Mouse (Mus musculus) intestine, embryonic 16.5 days (tissue): ENCODE measurements around the gene Elmo1. TPM values are rescaled to one million over a fixed set of nuclear protein-coding genes. Genes with fewer than 3 reads are reported as not detected.

Experiments used
- ATAC-seq: fragments of 200-750 bp; cut with Nextera tagmentation; 2 replicates; pipeline ENCODE4 v1.8.0; 2017; ENCODE audit warnings: moderate TSS enrichment, moderate library complexity
- H3K27ac ChIP-seq: fragments of 300-500 bp; sonication (generic); 2 replicates; pipeline ENCODE4 v1.5.1; 2014; ENCODE audit warnings: mild to moderate bottlenecking, low read length
- H3K27me3 ChIP-seq: fragments of 300-500 bp; sonication (generic); replicated peaks from 2 replicates; pipeline ENCODE4 v1.6.1; 2014; ENCODE audit warnings: low read length, control low read depth, mixed read lengths; ENCODE audit not compliant: control insufficient read depth, insufficient read depth
- H3K36me3 ChIP-seq: fragments of 300-500 bp; sonication (generic); 2 replicates; pipeline ENCODE4 v1.6.1; 2014; ENCODE audit warnings: low read length, control low read depth; ENCODE audit not compliant: control insufficient read depth, insufficient read depth
- H3K4me1 ChIP-seq: fragments of 300-500 bp; sonication (generic); 2 replicates; pipeline ENCODE4 v1.6.1; 2014; ENCODE audit warnings: low read length, control low read depth, mixed read lengths; ENCODE audit not compliant: control insufficient read depth, insufficient read depth
- H3K4me2 ChIP-seq: fragments of 300-500 bp; sonication (generic); 2 replicates; pipeline ENCODE4 v1.6.1; 2014; ENCODE audit warnings: low read depth, low read length, control low read depth
- H3K4me3 ChIP-seq: fragments of 300-500 bp; sonication (generic); 2 replicates; pipeline ENCODE4 v1.5.1; 2014; ENCODE audit warnings: mild to moderate bottlenecking, low read length
- H3K9ac ChIP-seq: fragments of 300-500 bp; sonication (generic); 2 replicates; pipeline ENCODE4 v1.6.1; 2014; ENCODE audit warnings: low read depth, low read length
- H3K9me3 ChIP-seq: fragments of 300-500 bp; sonication (generic); 2 replicates; pipeline ENCODE4 v1.6.1; 2016; ENCODE audit warnings: low read length, control low read depth; ENCODE audit not compliant: control insufficient read depth
- WGBS: fragments of 180-500 bp; shearing (Covaris S2); extraction: QIAGEN DNeasy Blood & Tissue Kit; methylation state at CpG from one replicate; pipeline ENCODE4 v1.1.7; 2014; 5-methylcytosine and 5-hydroxymethylcytosine counted together
- polyA plus RNA-seq: library from polyadenylated mRNA; unstranded; fragments of >200 nt; fragmentation: Nextera tagmentation; extraction: Ambion mirVana; gene quantifications from 2 replicates; pipeline ENCODE4 v1.2.1, GENCODE M21; 2015

The Elmo1 gene
- polyA plus RNA-seq, 1 experiment from 2014 or later = 14.4 TPM

DNA sequence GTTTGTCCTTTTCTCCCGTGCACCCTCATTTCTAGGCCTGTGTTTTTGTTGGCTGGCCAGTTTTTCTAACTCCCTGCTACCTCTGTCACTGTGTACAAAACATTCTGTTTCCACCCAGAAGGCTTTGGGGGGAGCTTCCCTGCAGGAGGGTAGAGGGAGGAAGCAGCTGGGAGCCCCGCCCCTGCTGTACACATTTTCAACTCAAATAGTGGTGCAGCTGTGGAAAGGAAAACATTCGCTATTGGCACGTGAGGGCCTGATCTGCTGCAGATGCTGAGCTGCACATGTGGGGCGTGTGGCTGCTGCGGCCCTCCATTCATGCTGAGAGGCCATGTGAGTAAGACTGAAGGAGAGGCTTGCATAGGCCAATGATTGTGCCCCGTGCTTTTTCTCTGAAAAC lies 198.0 kb downstream of the Elmo1 start:
- 43% methylated on average over 7 of the region's 7 CpGs for WGBS
- Histone ChIP-seq H3K36me3 (no peaks in the 10 kb centered on the region), H3K4me3 (no peak overlapping the region), H3K4me1 (no peaks in the 10 kb centered on the region), H3K4me2 (no peak overlapping the region), H3K9me3 (no peaks in the 10 kb centered on the region), H3K27ac (no peak overlapping the region), H3K27me3 (no peaks in the 10 kb centered on the region), H3K9ac (no peak overlapping the region)
- peak; percentile 78 for ATAC-seq

DNA sequence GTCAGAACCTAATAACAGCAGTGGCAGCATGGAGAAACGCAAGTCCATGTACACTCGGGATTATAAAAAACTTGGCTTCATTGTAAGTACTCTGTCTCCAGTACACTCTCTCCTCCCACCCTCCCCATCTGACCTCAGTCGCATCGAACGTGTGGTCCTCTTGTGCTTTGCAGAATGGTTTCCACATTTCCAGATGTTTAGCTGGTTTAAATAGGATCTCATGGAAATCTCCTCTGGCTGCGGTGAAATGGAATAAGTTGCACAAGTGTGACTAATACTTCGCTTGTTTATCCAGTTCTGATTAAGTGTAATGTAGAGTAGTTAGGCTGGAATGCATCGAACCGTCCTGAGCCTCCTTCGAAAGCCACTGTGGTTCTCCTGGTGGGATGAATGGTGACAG lies 200.0 kb downstream of the Elmo1 start:
- H3K4me3 ChIP-seq = no peak overlapping the region
- ATAC-seq = 0 out of 2 replicates have a peak, but pooled peaks have one; percentile 33
- 80% methylated on average over 10 of the region's 10 CpGs for WGBS
- H3K27ac ChIP-seq = no peak overlapping the region
- H3K27me3 ChIP-seq = no peaks in the 10 kb centered on the region
- H3K9me3 ChIP-seq = no peaks in the 10 kb centered on the region
- no peak overlapping the region for H3K9ac ChIP-seq
- no peaks in the 10 kb centered on the region for H3K36me3 ChIP-seq
- H3K4me2 ChIP-seq = no peak overlapping the region
- no peaks in the 10 kb centered on the region for H3K4me1 ChIP-seq

DNA sequence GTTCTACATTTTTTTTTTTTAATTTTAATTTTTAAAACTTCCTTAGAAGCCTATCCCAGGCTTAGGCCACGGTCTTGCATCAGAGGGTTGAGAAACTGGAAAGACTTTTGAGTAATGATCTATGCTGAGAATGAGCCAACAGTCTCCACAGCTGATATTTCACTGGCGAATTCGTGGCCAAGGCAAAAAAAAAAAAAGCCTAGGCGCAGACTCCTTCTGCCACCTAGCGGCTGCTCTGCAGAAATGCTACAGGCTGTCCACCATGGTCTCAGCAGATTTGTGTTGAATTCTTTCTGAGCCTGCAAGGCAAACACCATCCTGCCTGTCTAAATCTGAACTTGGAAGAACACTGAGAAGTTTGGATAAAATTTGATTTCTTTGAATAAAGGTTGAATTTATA lies 202.0 kb downstream of the Elmo1 start:
- H3K9me3 ChIP-seq = no peaks in the 10 kb centered on the region
- ATAC-seq = peak; percentile 33; the same call in 1 of the 2 replicates
- H3K4me1 ChIP-seq = no peaks in the 10 kb centered on the region
- no peaks in the 10 kb centered on the region for H3K27me3 ChIP-seq
- 5% methylated on average over 5 of the region's 5 CpGs for WGBS
- H3K4me2 ChIP-seq = no peak overlapping the region
- H3K36me3 ChIP-seq = no peaks in the 10 kb centered on the region
- H3K4me3 ChIP-seq = no peak overlapping the region
- no peak overlapping the region for H3K9ac ChIP-seq
- H3K27ac ChIP-seq = no peak overlapping the region

DNA sequence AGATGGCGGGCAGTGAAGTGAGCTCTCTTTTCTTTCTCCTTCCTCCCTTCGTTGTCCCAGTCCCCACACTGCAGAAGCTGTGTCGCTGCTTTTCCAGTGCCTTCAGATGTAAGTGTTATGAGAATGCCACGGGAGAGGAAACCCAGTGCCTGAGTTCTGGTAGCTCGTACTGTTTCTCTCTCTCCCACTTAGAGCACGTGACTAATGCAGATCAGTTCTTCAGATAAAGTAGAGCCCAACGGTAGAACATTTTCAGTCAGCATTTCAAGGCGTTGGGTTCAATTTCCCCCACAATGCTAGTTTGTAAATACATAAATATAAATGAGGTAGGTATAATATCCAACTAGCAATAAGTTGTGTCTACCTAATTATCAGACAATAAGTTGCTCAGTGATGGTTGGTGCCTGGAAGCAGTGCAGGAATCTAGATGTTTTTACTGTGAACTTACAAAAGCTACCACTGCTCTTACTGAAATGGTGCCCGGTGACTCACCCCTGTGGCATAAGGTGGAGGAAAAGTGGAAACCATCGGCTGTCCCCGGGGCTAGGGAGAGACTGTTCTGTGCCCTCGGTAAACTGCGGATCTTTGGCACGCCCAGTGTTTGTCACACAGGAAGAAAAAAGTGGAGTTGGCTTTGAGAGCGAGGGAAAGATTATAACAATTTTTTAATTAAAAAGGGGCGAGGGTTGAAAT lies 205.0 kb downstream of the Elmo1 start:
- WGBS = 83% methylated on average over 16 of the region's 16 CpGs
- H3K36me3 ChIP-seq = no peaks in the 10 kb centered on the region
- H3K9me3 ChIP-seq = no peaks in the 10 kb centered on the region
- ATAC-seq = no peak
- no peak overlapping the region for H3K4me3 ChIP-seq
- H3K27ac ChIP-seq = no peak overlapping the region
- no peaks in the 10 kb centered on the region for H3K27me3 ChIP-seq
- no peak overlapping the region for H3K4me2 ChIP-seq
- no peak overlapping the region for H3K9ac ChIP-seq
- H3K4me1 ChIP-seq = no peaks in the 10 kb centered on the region

DNA sequence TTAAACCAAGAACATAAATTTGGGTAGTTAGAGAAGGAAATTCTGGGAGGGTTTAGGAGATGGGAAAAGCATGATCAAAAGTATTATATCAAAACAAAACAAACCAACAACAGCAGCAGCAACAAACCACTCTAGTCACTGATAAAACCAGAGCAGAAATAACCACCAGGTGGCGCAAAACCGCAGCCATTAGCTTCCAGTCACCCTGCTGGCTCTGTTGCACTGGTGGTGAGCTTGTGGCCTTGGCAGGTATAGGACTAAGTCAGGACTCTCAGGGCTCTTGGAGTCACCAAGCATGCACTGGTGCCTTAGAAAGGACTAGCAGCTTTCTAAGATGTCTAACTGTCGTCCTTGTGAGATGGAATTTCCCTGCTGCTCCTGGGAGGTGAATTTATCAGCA lies 207.4 kb downstream of the Elmo1 start:
- Histone ChIP-seq H3K27ac (no peak overlapping the region), H3K9ac (no peak overlapping the region), H3K4me1 (no peaks in the 10 kb centered on the region), H3K27me3 (no peaks in the 10 kb centered on the region), H3K36me3 (no peaks in the 10 kb centered on the region), H3K4me2 (no peak overlapping the region), H3K4me3 (no peak overlapping the region), H3K9me3 (no peaks in the 10 kb centered on the region)
- no peak for ATAC-seq
- 20% methylated on average over 3 of the region's 3 CpGs for WGBS

DNA sequence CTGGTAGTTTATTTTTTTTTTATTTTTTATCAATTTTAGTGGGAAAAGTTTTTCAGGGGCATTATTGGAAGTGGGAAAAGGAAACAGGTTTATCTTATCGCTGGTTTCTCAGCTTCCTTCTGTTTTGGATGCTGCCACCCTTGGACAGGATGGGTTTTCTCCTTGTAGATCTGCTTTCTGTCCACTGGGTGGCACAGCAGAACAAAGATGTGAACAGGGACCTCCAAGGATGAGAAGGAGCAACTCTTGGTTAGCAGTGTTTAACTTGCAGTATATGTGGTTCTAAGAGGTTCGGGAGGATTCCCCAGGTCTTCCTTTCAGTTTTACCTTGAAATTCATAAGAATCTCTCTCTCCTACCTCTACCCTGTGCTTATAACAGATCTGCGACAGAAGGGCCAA lies 209.0 kb downstream of the Elmo1 start:
- ATAC-seq = 0 out of 2 replicates have a peak, but pooled peaks have one; percentile 32
- H3K27me3 ChIP-seq = no peaks in the 10 kb centered on the region
- no peaks in the 10 kb centered on the region for H3K9me3 ChIP-seq
- 65% methylated on average over 3 of the region's 3 CpGs for WGBS
- no peaks in the 10 kb centered on the region for H3K36me3 ChIP-seq
- no peaks in the 10 kb centered on the region for H3K4me1 ChIP-seq
- H3K27ac ChIP-seq = no peak overlapping the region
- no peak overlapping the region for H3K9ac ChIP-seq
- no peak overlapping the region for H3K4me2 ChIP-seq
- H3K4me3 ChIP-seq = no peak overlapping the region

DNA sequence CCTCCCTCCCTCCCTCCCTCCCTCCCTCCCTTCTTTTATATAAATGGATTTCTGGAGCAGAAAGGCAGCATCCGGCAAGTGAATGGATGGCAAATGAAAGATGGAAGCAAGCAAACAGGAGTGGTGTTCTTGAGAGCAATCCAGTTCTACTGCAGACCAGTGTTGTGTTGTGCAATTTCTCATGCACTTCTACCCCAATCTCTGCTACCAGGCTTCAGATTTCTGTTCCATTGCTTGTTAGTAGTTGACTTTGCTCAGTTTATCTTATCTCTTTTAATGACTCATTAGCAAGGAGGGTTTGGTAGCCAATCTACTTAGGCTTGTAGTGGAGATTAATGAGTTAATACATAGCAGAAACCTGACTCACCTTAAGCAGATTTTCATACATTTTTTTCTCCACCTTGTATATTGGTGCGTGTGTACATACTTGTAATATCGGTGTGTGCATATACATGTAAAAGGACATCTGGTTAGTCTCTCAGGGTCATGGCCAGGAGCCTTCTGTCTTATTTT lies 209.7 kb downstream of the Elmo1 start:
- WGBS = 71% methylated on average over 3 of the region's 3 CpGs

DNA sequence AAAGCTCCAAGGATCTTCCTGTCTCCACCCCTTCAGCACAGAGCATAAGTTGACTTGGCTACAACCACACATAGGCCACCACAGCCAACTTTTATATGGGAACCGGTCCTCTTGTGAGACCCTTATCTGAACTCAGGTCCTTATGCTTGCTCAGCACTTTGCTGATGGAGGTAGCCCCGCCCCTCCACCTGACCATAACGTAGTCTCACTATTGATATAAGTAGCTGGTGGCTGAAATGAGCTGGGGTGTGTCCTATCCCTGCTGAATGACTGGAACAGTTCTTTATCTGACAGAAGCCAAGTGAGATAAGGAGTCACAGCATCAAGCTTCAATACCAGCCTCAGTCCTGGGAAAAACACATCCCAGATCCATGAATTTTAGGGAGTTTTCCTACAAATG lies 210.2 kb downstream of the Elmo1 start:
- Histone ChIP-seq H3K27me3 (no peaks in the 10 kb centered on the region), H3K9me3 (no peaks in the 10 kb centered on the region), H3K36me3 (no peaks in the 10 kb centered on the region), H3K4me3 (no peak overlapping the region), H3K27ac (peak overlapping the region; percentile 68), H3K9ac (no peak overlapping the region), H3K4me2 (no peak overlapping the region), H3K4me1 (no peaks in the 10 kb centered on the region)
- peak; percentile 85 for ATAC-seq
- 58% methylated on average over 3 of the region's 3 CpGs for WGBS

More for the DNA sequence above, 209.7 kb downstream of the Elmo1 start:
- Histone ChIP-seq H3K27ac (peak overlapping the region; percentile 68), H3K9me3 (no peaks in the 10 kb centered on the region), H3K36me3 (no peaks in the 10 kb centered on the region), H3K9ac (no peak overlapping the region), H3K4me1 (no peaks in the 10 kb centered on the region), H3K4me2 (no peak overlapping the region), H3K4me3 (no peak overlapping the region), H3K27me3 (no peaks in the 10 kb centered on the region)
- ATAC-seq = peak; percentile 88

DNA sequence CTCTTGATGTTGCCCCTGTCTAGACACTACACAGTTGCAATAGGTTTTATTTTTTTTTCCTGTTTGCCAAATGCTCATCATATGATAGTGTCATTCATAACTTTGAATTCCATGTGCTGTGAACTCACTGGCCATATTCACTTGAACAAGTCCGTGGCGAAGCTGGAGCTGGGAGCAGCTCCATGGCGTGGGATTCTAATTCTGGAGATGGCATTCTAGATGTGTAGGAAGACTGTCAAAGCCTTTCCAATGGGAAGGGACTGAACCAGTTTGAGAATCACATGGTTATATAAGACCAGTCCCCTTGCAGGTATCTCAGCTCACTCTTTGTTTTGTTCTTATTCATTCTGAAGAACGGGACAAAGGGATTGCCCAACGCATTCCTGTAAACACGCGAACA lies 211.4 kb downstream of the Elmo1 start:
- no peak for ATAC-seq
- Histone ChIP-seq H3K9me3 (no peaks in the 10 kb centered on the region), H3K4me3 (no peak overlapping the region), H3K27me3 (no peaks in the 10 kb centered on the region), H3K4me1 (no peaks in the 10 kb centered on the region), H3K27ac (no peak overlapping the region), H3K4me2 (no peak overlapping the region), H3K36me3 (no peaks in the 10 kb centered on the region), H3K9ac (no peak overlapping the region)
- 95% methylated on average over 7 of the region's 7 CpGs for WGBS

DNA sequence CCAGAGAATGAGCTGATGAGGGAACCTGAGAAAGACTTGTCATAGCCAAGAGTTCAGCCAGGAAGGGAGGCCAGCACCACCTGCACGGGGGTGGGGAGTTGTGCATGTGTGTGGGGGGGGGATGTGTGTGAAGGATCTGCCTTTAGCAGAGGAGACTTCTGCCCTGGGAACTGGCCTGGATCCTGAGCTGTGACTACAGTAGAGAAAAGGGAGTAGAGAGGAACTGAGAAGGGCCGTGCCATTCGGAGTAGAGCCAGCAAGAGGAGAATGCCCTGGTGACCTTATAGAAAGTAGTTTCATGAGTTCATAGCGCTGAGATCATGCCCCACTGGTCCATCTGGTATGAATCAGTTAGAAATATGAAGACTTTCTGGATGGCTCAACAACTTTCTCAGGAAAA lies 215.2 kb downstream of the Elmo1 start:
- Histone ChIP-seq H3K27ac (no peak overlapping the region), H3K36me3 (no peaks in the 10 kb centered on the region), H3K4me1 (no peaks in the 10 kb centered on the region), H3K9ac (no peak overlapping the region), H3K4me2 (no peak overlapping the region), H3K27me3 (no peaks in the 10 kb centered on the region), H3K4me3 (no peak overlapping the region), H3K9me3 (no peaks in the 10 kb centered on the region)
- 68% methylated on average over 4 of the region's 4 CpGs for WGBS
- ATAC-seq = no peak
